Mouse (Mus musculus) liver, adult 2 months (tissue): ENCODE data around the gene Rnf169.

Experiments
- CTCF ChIP-seq: fragments of 200-500 bp; IDR thresholded peaks from 2 replicates; pipeline ENCODE4 v1.5.1; 2011; ENCODE audit warnings: low read depth, low read length, control low read depth
- POLR2A ChIP-seq: fragments of 200-500 bp; IDR thresholded peaks from 2 replicates; pipeline ENCODE4 v1.6.1; 2011; ENCODE audit warnings: low read length, control low read depth; ENCODE audit not compliant: insufficient read depth; ENCODE audit errors: extremely low read depth

- no peak for TF ChIP-seq CTCF
- TF ChIP-seq POLR2A: no peak
Measured at GRCm38 (mm10) chr7:99893967-99894366, 86.3 kb downstream of the Rnf169 start.
